Mouse (Mus musculus) neural tube, embryonic 10.5 days (tissue): ENCODE results near the gene Emp2.
A peak's percentile ranks its signal among the peaks of the same experiment; 100 is the strongest.

Experiments
- DNase-seq: peaks from one replicate; pipeline ENCODE4 v3.0.0-alpha.2; 2017; ENCODE audit warnings: low spot score; ENCODE audit errors: extremely low spot score

The Emp2 gene

GRCm38 (mm10) chr16:10313646-10314088 lies at the start of gene Emp2:
Gene Emp2, minus strand, starts transcription at chr16:10313968.
- peak; percentile 55 for DNase-seq

- no peak for DNase-seq
Measured at GRCm38 (mm10) chr16:10363061-10363460, 49.3 kb upstream of the Emp2 start.

GRCm38 (mm10) chr16:10359241-10359640 lies 45.5 kb upstream of the Emp2 start:
- DNase-seq, result no peak

GRCm38 (mm10) chr16:10358010-10358934 lies 44.5 kb upstream of the Emp2 start:
- DNase-seq, result peak; percentile 73

- DNase-seq, result no peak
Measured at GRCm38 (mm10) chr16:10355004-10355403, 41.2 kb upstream of the Emp2 start.

GRCm38 (mm10) chr16:10351050-10351636 lies 37.4 kb upstream of the Emp2 start:
- no peak for DNase-seq

GRCm38 (mm10) chr16:10349876-10350275 lies 36.1 kb upstream of the Emp2 start:
- DNase-seq, result no peak

GRCm38 (mm10) chr16:10349436-10349835 lies 35.7 kb upstream of the Emp2 start:
- DNase-seq, result no peak

GRCm38 (mm10) chr16:10347551-10347950 lies 33.8 kb upstream of the Emp2 start:
- DNase-seq, result no peak

GRCm38 (mm10) chr16:10341110-10341509 lies 27.3 kb upstream of the Emp2 start:
- no peak for DNase-seq

GRCm38 (mm10) chr16:10339930-10340329 lies 26.2 kb upstream of the Emp2 start:
- no peak for DNase-seq

GRCm38 (mm10) chr16:10338601-10339000 lies 24.8 kb upstream of the Emp2 start:
- no peak for DNase-seq

GRCm38 (mm10) chr16:10337422-10338197 lies 23.8 kb upstream of the Emp2 start:
- DNase-seq, result no peak

GRCm38 (mm10) chr16:10336454-10337421 lies 23.0 kb upstream of the Emp2 start:
- no peak for DNase-seq

- no peak for DNase-seq
Measured at GRCm38 (mm10) chr16:10335953-10336352, 22.2 kb upstream of the Emp2 start.

GRCm38 (mm10) chr16:10332732-10333131 lies 19.0 kb upstream of the Emp2 start:
- no peak for DNase-seq

- DNase-seq, result no peak
Measured at GRCm38 (mm10) chr16:10330586-10331495, 17.1 kb upstream of the Emp2 start.

GRCm38 (mm10) chr16:10327563-10328333 lies 14.0 kb upstream of the Emp2 start:
- DNase-seq, result no peak
